Mouse (Mus musculus): ENCODE results near the gene Tubgcp5. TPM values are rescaled to one million over a fixed set of nuclear protein-coding genes. Genes with fewer than 3 reads are reported as not detected.

The Tubgcp5 gene
- 22.3 and 28.8 TPM in 2 replicates for polyA plus RNA-seq (2012; rRNA removed)

DNA sequence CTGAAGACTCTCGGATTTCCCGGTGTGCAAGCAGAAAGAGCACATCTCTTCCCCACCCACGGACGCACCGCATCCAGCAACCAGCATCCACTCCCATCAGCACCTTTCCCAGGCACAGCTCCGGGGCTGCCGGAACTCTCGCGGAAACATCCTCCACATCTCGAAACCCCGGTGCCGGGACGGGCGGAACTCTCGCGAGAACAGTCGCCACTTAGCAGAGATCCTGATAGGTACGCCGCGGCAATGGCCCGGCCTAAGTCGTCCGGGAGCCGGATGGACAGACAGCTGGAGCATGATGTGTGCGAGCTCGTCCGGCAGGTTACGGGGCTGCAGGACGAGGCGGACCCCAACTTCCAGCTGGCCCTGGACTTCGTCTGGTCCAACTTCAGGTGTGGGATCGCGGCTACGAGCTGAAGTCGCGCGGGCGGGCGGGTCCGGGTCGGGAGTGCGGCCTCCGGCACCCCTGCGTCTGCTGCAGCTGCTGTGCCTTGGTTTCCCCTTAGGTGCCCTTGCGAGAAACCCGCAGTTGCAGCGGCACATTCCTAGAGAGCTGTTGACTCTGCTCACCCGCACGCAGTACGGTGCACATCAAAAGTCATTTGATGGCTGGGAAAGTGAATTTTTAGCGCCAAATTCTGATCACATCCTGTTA is at the start of gene Tubgcp5:
Tubgcp5 (plus strand) TSS at position 203 of the 652 bp plus-strand sequence.

DNA sequence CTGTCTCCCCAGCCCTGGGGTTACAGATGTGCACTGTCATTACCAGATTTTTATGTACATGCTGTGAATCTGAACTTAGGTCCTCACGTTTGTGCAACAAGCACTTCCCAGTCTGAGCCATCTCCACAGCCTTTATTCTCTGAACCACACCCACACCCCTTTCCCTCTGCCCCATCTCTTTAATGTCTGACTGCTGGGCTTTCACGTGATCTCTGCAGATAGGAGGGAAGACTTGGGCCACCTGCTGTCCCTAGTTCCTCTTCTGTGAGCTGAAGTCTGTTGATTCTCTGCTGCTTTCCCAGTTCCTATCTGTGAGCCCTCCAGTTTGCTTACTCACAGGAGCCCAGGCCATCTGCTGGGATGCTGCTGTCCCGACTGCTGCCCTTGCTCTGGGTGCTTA is 26.0 kb upstream of the Tubgcp5 start, which contains the start of gene Siglech:
Siglech (plus strand) TSS at position 253 of the 400 bp plus-strand sequence.

DNA sequence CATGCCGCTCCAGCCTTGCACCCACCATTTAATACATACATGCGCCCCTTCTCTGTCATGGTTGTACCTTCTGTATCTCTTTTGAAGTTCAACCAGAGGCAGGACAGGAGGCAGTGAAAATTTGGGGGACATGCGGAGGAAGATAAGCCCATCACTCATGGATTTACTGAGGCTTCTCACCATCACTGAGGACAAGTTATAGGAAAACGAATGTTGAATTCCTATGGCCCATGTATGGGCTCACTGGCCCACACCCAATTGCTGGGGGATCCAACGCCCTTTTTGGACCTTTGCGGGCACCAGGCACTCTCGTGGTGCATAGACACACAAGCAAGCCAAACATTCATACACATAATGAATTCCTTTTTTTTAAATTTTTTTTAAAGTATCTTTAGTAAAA is 47.5 kb downstream of the Tubgcp5 start, which contains the start of gene Cyfip1:
Cyfip1 (plus strand) TSS at position 301 of the 400 bp plus-strand sequence.

Other genes starting within 250 kb of the Tubgcp5 start
- gene Siglech, start 26.0 kb upstream of the Tubgcp5 start, polyA plus RNA-seq (2012; rRNA removed): 0.46 and 0.70 TPM in 2 replicates
- gene Cyfip1, start 47.6 kb downstream of the Tubgcp5 start, polyA plus RNA-seq (2012; rRNA removed): 37.4 and 52.2 TPM in 2 replicates
- gene Nipa2, start 168.3 kb downstream of the Tubgcp5 start, polyA plus RNA-seq (2012; rRNA removed): 25.7 and 31.0 TPM in 2 replicates
- gene Nipa1, start 225.8 kb downstream of the Tubgcp5 start, polyA plus RNA-seq (2012; rRNA removed): 6.3 and 8.9 TPM in 2 replicates